Mouse (Mus musculus) kidney, postnatal 0 days (tissue): ENCODE data around the gene Fam193a. TPM values are rescaled to one million over a fixed set of nuclear protein-coding genes. Genes with fewer than 3 reads are reported as not detected.

Source experiments
- ATAC-seq: fragments of 200-750 bp; cut with Nextera tagmentation; replicated peaks from 2 replicates; pipeline ENCODE4 v1.8.0; 2017; ENCODE audit warnings: low read depth, moderate number of reproducible peaks, moderate TSS enrichment, moderate library complexity; ENCODE audit not compliant: low FRiP score
- DNase-seq: peaks from one replicate; pipeline ENCODE4 v3.0.0-alpha.2; 2016; ENCODE audit warnings: low spot score
- H3K27ac ChIP-seq: fragments of 300-500 bp; sonication (generic); 2 replicates; pipeline ENCODE4 v1.5.1; 2014; ENCODE audit warnings: mild to moderate bottlenecking
- H3K27me3 ChIP-seq: fragments of 300-500 bp; sonication (generic); 2 replicates; pipeline ENCODE4 v1.6.1; 2014; ENCODE audit warnings: low read length, mixed read lengths; ENCODE audit not compliant: insufficient read depth
- H3K36me3 ChIP-seq: fragments of 300-500 bp; sonication (generic); 2 replicates; pipeline ENCODE4 v1.6.1; 2014; ENCODE audit warnings: low read length, mixed read lengths; ENCODE audit not compliant: insufficient read depth
- H3K4me1 ChIP-seq: fragments of 300-500 bp; sonication (generic); replicated peaks from 2 replicates; pipeline ENCODE4 v1.6.1; 2014; ENCODE audit warnings: antibody characterized with exemption, low read length, mixed read lengths; ENCODE audit not compliant: insufficient read depth
- H3K4me2 ChIP-seq: fragments of 300-500 bp; sonication (generic); 2 replicates; pipeline ENCODE4 v1.6.1; 2014; ENCODE audit warnings: mild to moderate bottlenecking, low read length, moderate library complexity, mixed read lengths
- H3K4me3 ChIP-seq: fragments of 300-500 bp; sonication (generic); replicated peaks from 2 replicates; pipeline ENCODE4 v1.5.1; 2014; ENCODE audit warnings: low read depth, low read length
- H3K9ac ChIP-seq: fragments of 300-500 bp; sonication (generic); 2 replicates; pipeline ENCODE4 v1.6.1; 2014; ENCODE audit warnings: low read depth, low read length
- H3K9me3 ChIP-seq: fragments of 300-500 bp; sonication (generic); replicated peaks from 2 replicates; pipeline ENCODE4 v1.6.1; 2016; ENCODE audit warnings: low read length, inconsistent platforms, mixed read lengths
- CTCF ChIP-seq: IDR thresholded peaks from 2 replicates; pipeline ENCODE4 v1.5.1; 2016; ENCODE audit warnings: antibody characterized with exemption, low read depth, mild to moderate bottlenecking, moderate library complexity
- WGBS: fragments of 180-500 bp; shearing (Covaris S2); extraction: QIAGEN DNeasy Blood & Tissue Kit; methylation state at CpG from one replicate; pipeline ENCODE4 v1.1.7; 2014; 5-methylcytosine and 5-hydroxymethylcytosine counted together
- polyA plus RNA-seq: library from polyadenylated mRNA; unstranded; fragments of >200 nt; fragmentation: Nextera tagmentation; extraction: Ambion mirVana; gene quantifications from 2 replicates; pipeline ENCODE4 v1.2.1, GENCODE M21; 2015

The Fam193a gene
- polyA plus RNA-seq, 1 experiment from 2014 or later, result 6.8 TPM

DNA sequence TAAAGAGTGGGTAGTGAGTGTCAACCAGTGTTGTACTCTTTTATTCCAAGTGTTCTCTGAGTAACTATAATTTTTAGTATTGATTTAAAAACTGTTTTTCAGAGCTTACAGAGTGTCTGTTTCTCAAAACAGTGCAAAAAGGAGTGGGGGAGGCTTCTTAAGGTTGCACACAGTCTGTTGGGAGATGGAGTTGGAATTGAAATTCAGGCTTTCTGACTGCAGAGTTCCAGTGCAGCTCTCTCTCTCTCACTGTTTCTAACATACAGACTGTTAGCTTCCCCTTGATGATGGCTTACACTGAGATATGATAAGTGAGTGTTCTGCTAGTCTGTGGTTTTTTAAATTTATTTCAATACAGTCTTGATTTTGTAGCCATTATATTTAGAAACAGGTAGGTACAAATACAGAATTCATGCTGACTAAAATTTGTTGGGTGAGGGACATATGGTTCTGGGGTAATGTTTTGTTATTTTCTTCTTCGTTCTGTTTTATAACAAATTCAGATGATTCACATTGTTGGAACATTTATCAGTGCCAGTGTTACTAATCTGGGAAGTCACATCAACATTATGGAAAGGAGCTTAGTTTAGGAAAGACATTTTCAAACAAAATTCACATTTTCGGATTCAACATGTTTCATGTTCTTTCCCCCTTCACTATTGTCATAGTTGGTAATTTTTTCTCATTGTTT lies 26.3 kb downstream of the Fam193a start:
- ATAC-seq, result no peak
- Histone ChIP-seq H3K27me3 (no peaks in the 10 kb centered on the region), H3K27ac (no peak overlapping the region), H3K4me2 (no peak overlapping the region), H3K9ac (no peak overlapping the region), H3K4me3 (no peak overlapping the region), H3K4me1 (no peaks in the 10 kb centered on the region), H3K9me3 (no peaks in the 10 kb centered on the region), H3K36me3 (no peaks in the 10 kb centered on the region)
- no peak for DNase-seq
- no peak for TF ChIP-seq CTCF
- 90% methylated on average over 2 of the region's 2 CpGs for WGBS

DNA sequence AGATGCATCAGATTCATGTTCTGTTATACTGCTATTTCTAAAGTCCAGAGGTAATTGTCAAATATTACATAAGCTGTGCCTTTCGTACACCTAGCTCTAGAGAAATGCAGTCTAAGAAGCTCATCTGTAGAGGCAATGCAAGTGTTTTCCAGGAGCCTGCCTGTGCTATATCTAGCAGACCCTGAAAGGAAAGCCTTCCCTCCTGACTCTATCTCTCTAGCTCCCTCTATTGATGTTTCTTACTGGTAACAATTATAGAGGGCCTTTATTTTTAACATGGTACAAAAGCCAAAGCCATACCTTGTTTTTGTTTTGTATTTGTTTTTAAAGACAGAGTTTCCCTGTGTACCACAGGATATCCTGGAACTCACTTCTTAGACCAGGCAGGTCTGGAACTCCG lies 28.1 kb downstream of the Fam193a start:
- WGBS, result 91% methylated on average over 2 of the region's 2 CpGs
- H3K9me3 ChIP-seq, result no peaks in the 10 kb centered on the region
- TF ChIP-seq CTCF, result peak; percentile 28; the same call in 1 of the 2 replicates
- H3K9ac ChIP-seq, result no peak overlapping the region
- no peaks in the 10 kb centered on the region for H3K4me1 ChIP-seq
- no peak overlapping the region for H3K27ac ChIP-seq
- H3K4me3 ChIP-seq, result no peak overlapping the region
- no peak for ATAC-seq
- no peaks in the 10 kb centered on the region for H3K27me3 ChIP-seq
- peak; percentile 36 for DNase-seq
- no peak overlapping the region for H3K4me2 ChIP-seq
- no peaks in the 10 kb centered on the region for H3K36me3 ChIP-seq

DNA sequence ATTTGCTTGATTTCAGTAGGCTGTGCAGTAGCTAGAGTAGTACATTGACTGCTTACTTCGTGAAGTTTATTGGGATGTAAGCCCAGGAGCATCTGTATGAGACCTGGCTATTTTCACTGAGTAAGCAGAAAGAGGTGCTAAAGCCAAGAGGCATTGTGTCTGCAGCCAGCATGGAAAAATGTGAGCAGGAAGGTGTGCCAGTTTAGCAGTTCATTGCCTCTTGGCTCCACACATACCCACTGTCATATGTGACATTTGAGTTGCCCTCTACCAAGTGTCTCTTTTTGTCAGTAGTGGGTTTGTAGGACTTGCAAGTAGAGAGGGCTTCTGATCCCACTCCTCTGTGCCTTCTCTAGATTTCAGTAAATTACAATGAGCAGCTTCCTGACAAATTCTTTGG lies 28.6 kb downstream of the Fam193a start:
- Histone ChIP-seq H3K4me3 (no peak overlapping the region), H3K9me3 (no peaks in the 10 kb centered on the region), H3K27me3 (no peaks in the 10 kb centered on the region), H3K27ac (no peak overlapping the region), H3K4me1 (no peaks in the 10 kb centered on the region), H3K36me3 (no peaks in the 10 kb centered on the region), H3K9ac (no peak overlapping the region), H3K4me2 (no peak overlapping the region)
- TF ChIP-seq CTCF, result no peak
- WGBS, result 69% methylated on average over 1 of the region's 1 CpGs
- DNase-seq (no peak), ATAC-seq (no peak)

DNA sequence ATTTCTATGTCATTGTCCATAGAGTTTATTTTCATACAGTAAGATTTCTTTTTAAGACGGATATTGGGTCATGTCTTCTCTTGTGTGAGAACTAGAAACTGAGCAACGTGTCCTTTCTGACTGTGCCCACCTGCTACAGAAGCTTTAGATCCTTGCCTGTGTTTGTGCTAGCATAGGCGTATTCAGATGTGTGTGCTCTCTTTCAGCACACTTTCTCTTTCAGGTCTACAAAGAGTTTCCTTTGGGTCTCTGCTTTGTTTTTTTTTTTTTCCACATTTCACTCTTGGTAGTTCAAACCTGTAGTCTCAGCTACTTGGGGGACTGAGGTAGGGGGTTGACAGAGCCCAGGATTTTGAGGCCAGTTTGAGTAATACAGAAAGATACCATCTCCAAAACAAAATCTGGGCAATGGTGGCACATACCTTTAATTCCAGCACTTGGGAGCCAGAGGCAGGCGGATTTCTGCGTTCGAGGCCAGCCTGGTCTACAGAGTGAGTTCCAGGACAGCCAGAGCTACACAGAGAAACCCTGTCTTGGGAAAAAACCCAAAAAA lies 37.7 kb downstream of the Fam193a start:
- TF ChIP-seq CTCF, result no peak

DNA sequence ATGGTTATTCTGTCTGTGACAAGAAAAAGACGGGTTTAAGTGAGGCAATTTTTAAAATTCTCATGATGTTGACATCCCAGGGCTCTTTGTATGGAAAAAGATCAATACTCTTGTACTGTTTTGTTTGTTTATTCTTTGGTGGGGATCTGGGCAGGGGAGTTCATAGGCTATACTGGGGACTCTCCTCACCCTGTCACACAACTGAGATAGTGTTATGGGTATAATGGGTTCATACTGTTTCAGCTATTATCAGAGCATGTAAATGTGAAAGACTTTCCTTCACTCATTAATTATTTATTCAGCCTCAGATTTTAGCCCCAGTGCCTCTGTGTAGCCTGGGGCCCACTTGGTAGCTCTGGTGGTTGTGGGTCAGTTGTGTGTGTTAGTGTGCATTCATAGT lies 39.3 kb downstream of the Fam193a start:
- Histone ChIP-seq H3K4me1 (0 out of 2 replicates have a peak, but pooled peaks cover 3% of the 10 kb centered on the region), H3K27ac (no peak overlapping the region), H3K9ac (no peak overlapping the region), H3K36me3 (0 out of 2 replicates have a peak, but pooled peaks cover 9% of the 10 kb centered on the region), H3K27me3 (no peaks in the 10 kb centered on the region), H3K9me3 (no peaks in the 10 kb centered on the region), H3K4me3 (no peak overlapping the region), H3K4me2 (no peak overlapping the region)
- DNase-seq (no peak), ATAC-seq (no peak)
- TF ChIP-seq CTCF, result no peak
- 83% methylated on average over 1 of the region's 1 CpGs for WGBS

More for the DNA sequence above, 37.7 kb downstream of the Fam193a start:
- DNase-seq (no peak), ATAC-seq (no peak)
- Histone ChIP-seq H3K4me2 (no peak overlapping the region), H3K27ac (no peak overlapping the region), H3K36me3 (0 out of 2 replicates have a peak, but pooled peaks cover 1% of the 10 kb centered on the region), H3K9ac (no peak overlapping the region), H3K27me3 (no peaks in the 10 kb centered on the region), H3K9me3 (no peaks in the 10 kb centered on the region), H3K4me1 (0 out of 2 replicates have a peak, but pooled peaks cover 3% of the 10 kb centered on the region), H3K4me3 (no peak overlapping the region)
- WGBS, result 94% methylated on average over 6 of the region's 6 CpGs

DNA sequence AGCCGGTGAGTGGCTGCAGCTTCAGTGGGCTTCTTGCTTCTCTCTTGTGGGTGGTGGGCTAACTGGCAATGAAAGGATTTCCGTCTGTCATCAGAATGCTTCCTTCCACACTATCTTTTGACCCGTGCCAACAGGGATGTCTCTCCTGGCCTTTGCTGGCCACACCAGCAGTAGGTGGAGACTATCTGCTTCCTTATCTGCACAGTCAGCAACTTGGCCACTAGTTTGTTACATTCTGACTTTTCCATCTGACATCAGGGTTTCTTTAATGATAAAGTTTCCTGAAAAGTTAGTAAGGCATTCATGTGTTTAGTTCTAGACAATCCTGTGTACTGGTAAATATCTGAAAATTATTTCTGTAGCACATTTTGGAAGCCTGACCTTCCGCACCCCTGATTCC lies 41.1 kb downstream of the Fam193a start:
- H3K27me3 ChIP-seq, result no peaks in the 10 kb centered on the region
- H3K27ac ChIP-seq, result no peak overlapping the region
- ATAC-seq, result no peak
- 0 out of 2 replicates have a peak, but pooled peaks cover 9% of the 10 kb centered on the region for H3K36me3 ChIP-seq
- 0 out of 2 replicates have a peak, but pooled peaks cover 3% of the 10 kb centered on the region for H3K4me1 ChIP-seq
- DNase-seq, result no peak
- 84% methylated on average over 4 of the region's 4 CpGs for WGBS
- TF ChIP-seq CTCF, result no peak
- H3K9me3 ChIP-seq, result no peaks in the 10 kb centered on the region
- no peak overlapping the region for H3K4me3 ChIP-seq
- H3K4me2 ChIP-seq, result no peak overlapping the region
- H3K9ac ChIP-seq, result no peak overlapping the region
